Mouse (Mus musculus) lung, postnatal 0 days (tissue): ENCODE results near the gene Sh3d19. TPM values are rescaled to one million over a fixed set of nuclear protein-coding genes. Genes with fewer than 3 reads are reported as not detected.

Experiments
- ATAC-seq: fragments of 200-750 bp; cut with Nextera tagmentation; 2 replicates; pipeline ENCODE4 v1.8.0; 2017; ENCODE audit warnings: moderate library complexity
- DNase-seq: peaks from one replicate; pipeline ENCODE4 v3.0.0-alpha.2; 2016; ENCODE audit warnings: low spot score
- H3K27ac ChIP-seq: fragments of 300-500 bp; sonication (generic); 2 replicates; pipeline ENCODE4 v1.5.1; 2014; ENCODE audit warnings: antibody characterized with exemption, mild to moderate bottlenecking, low read length, mixed read lengths
- H3K27me3 ChIP-seq: fragments of 300-500 bp; sonication (generic); replicated peaks from 2 replicates; pipeline ENCODE4 v1.6.1; 2014; ENCODE audit warnings: low read length, mixed read lengths; ENCODE audit not compliant: insufficient read depth
- H3K36me3 ChIP-seq: fragments of 300-500 bp; sonication (generic); 2 replicates; pipeline ENCODE4 v1.6.1; 2014; ENCODE audit warnings: low read length, mixed read lengths; ENCODE audit not compliant: insufficient read depth
- H3K4me1 ChIP-seq: fragments of 300-500 bp; sonication (generic); 2 replicates; pipeline ENCODE4 v1.6.1; 2014; ENCODE audit warnings: antibody characterized with exemption, low read depth, low read length, mixed read lengths; ENCODE audit not compliant: insufficient read depth
- H3K4me2 ChIP-seq: fragments of 300-500 bp; sonication (generic); replicated peaks from 2 replicates; pipeline ENCODE4 v1.6.1; 2014; ENCODE audit warnings: low read depth, mild to moderate bottlenecking, low read length, moderate library complexity, mixed read lengths
- H3K4me3 ChIP-seq: fragments of 300-500 bp; sonication (generic); 2 replicates; pipeline ENCODE4 v1.5.1; 2014; ENCODE audit warnings: low read depth, low read length
- H3K9ac ChIP-seq: fragments of 300-500 bp; sonication (generic); replicated peaks from 2 replicates; pipeline ENCODE4 v1.6.1; 2014; ENCODE audit warnings: low read depth, mild to moderate bottlenecking
- H3K9me3 ChIP-seq: fragments of 300-500 bp; sonication (generic); 2 replicates; pipeline ENCODE4 v1.6.1; 2016; ENCODE audit warnings: low read length, mixed read lengths
- CTCF ChIP-seq: IDR thresholded peaks from 2 replicates; pipeline ENCODE4 v1.5.1; 2016; ENCODE audit warnings: antibody characterized with exemption, mild to moderate bottlenecking
- EP300 ChIP-seq: IDR thresholded peaks from 2 replicates; pipeline ENCODE4 v1.6.1; 2016; ENCODE audit warnings: antibody characterized with exemption, mild to moderate bottlenecking, control low read depth
- WGBS: fragments of 180-500 bp; shearing (Covaris S2); extraction: QIAGEN DNeasy Blood & Tissue Kit; methylation state at CpG from one replicate; pipeline ENCODE4 v1.1.7; 2014; 5-methylcytosine and 5-hydroxymethylcytosine counted together
- polyA plus RNA-seq: library from polyadenylated mRNA; unstranded; fragments of >200 nt; fragmentation: Nextera tagmentation; extraction: Ambion mirVana; gene quantifications from 2 replicates; pipeline ENCODE4 v1.2.1, GENCODE M21; 2015

Sh3d19 gene
- polyA plus RNA-seq, 1 experiment from 2014 or later, result 28.3 TPM

DNA sequence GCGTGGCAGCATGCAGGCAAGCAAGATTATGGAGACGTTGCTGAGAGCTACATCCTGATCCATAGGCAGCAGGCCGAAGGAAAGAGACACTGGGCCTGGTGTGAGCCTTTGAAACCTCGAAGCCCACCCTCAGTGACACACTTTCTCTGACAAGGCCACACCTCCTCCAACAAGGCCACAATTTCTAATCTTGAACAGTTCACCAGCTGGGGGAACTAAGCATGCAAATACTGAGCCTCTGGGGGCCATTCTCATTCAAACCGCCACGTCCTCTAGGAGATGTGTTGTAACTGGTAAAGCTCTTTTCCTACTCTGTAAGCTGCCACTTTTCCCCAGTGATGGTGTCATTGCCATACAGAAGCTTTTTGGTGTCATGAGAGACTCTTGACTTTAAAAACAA, 178.2 kb downstream of the Sh3d19 start:
- Histone ChIP-seq H3K4me1 (no peaks in the 10 kb centered on the region), H3K27ac (no peak overlapping the region), H3K9ac (no peak overlapping the region), H3K9me3 (no peaks in the 10 kb centered on the region), H3K36me3 (no peaks in the 10 kb centered on the region), H3K27me3 (no peaks in the 10 kb centered on the region), H3K4me3 (no peak overlapping the region), H3K4me2 (no peak overlapping the region)
- DNase-seq, result no peak
- WGBS, result 84% methylated on average over 6 of the region's 6 CpGs
- ATAC-seq, result no peak
- TF ChIP-seq CTCF (no peak), EP300 (no peak)

DNA sequence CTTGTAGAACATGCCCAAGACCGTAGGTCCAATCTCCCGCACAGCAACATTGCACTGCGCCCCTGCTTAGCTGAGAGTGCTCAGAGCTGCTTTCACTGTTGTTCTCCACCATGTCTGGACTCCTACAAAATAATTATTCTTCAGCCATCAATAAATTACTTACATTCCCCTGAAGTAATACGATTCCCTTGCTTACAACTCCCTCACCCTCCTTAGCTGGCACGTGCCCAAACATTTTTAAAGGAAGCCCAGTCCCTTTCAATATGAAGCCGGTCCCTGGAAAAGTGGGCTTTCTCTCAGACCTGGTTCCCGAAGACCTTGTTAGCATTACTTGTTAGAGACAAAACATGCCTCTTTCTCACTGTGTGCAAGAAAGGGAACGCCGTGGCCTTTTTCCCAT, 178.6 kb downstream of the Sh3d19 start:
- Histone ChIP-seq H3K9me3 (no peaks in the 10 kb centered on the region), H3K27ac (no peak overlapping the region), H3K27me3 (no peaks in the 10 kb centered on the region), H3K9ac (no peak overlapping the region), H3K4me2 (no peak overlapping the region), H3K4me3 (no peak overlapping the region), H3K4me1 (no peaks in the 10 kb centered on the region), H3K36me3 (no peaks in the 10 kb centered on the region)
- 72% methylated on average over 9 of the region's 9 CpGs for WGBS
- ATAC-seq, result no peak
- DNase-seq, result no peak
- no peak for TF ChIP-seq CTCF

DNA sequence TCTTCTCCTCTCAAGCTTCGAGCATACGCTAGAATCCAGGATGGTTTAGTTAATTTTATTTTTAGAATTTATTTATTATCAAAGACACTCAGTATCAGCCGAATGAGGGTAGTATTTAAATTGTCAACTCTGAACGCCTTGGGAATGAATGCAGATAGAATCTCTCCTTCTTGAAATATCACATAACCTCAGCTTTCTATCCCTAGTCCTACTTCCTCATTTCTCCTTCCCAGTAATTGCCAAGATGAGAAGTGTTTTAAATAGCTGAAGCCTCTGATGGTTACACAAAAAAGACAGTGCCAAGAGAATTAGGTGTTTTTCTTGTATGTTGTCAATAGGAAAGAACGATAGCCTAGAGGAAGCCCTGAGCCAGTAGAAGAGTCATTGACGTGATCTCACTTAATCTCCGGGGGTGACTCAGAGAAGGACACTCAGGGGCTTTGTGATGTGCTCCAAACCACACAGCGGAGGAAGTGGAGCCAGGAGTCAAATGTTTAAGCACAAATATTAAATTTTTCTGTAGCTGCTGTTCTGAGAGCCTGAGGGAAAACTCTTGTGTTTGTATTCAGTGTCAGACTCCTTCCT, 198.0 kb downstream of the Sh3d19 start:
- no peaks in the 10 kb centered on the region for H3K27me3 ChIP-seq
- H3K4me2 ChIP-seq, result no peak overlapping the region
- no peak overlapping the region for H3K9ac ChIP-seq
- no peaks in the 10 kb centered on the region for H3K4me1 ChIP-seq
- no peak overlapping the region for H3K27ac ChIP-seq
- 48% methylated on average over 8 of the region's 8 CpGs for WGBS
- TF ChIP-seq CTCF, result no peak
- TF ChIP-seq EP300, result no peak
- no peak overlapping the region for H3K4me3 ChIP-seq
- DNase-seq (peak; percentile 10), ATAC-seq (no peak)
- H3K36me3 ChIP-seq, result no peaks in the 10 kb centered on the region
- no peaks in the 10 kb centered on the region for H3K9me3 ChIP-seq

DNA sequence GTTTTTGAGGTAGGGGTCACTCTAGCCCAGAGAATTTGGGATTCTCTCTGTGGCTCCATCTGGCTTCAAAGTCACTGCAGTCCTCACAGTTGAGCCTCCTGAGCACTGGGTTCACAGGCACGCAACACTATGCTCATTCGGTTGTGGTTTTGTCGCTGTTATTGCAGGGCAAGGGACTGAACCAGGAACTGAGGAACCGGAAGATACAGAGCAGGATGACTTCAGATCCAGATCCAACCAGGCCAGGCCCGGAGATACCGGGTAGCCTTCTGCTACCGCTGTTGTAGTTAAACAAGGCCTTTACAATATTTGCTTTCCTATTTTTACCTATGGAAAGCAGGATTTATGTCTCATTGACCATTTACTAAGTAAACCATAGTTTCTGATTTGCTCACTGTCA, 208.8 kb downstream of the Sh3d19 start:
- no peak for TF ChIP-seq CTCF
- TF ChIP-seq EP300, result no peak
- H3K4me3 ChIP-seq, result no peak overlapping the region
- H3K9ac ChIP-seq, result no peak overlapping the region
- WGBS, result 81% methylated on average over 7 of the region's 7 CpGs
- H3K4me2 ChIP-seq, result no peak overlapping the region
- no peaks in the 10 kb centered on the region for H3K9me3 ChIP-seq
- no peaks in the 10 kb centered on the region for H3K36me3 ChIP-seq
- no peak overlapping the region for H3K27ac ChIP-seq
- no peaks in the 10 kb centered on the region for H3K27me3 ChIP-seq
- H3K4me1 ChIP-seq, result no peaks in the 10 kb centered on the region
- no peak for ATAC-seq
- DNase-seq, result no peak

Other genes starting within 250 kb of the Sh3d19 start
- 4.6 and 5.3 TPM in 2 replicates for gene Fam160a1, start 153.8 kb upstream of the Sh3d19 start, polyA plus RNA-seq
- gene Glt28d2, start 83.6 kb upstream of the Sh3d19 start, polyA plus RNA-seq, result 4.3 and 5.7 TPM in 2 replicates
- 8.9 and 13.4 TPM in 2 replicates for gene Gm37240, start 83.6 kb upstream of the Sh3d19 start, polyA plus RNA-seq
- gene Prss48, start 31.4 kb downstream of the Sh3d19 start, polyA plus RNA-seq, result not detected in 2 replicates
- gene Rps3a1, start 171.6 kb downstream of the Sh3d19 start, polyA plus RNA-seq, result 946 and 953 TPM in 2 replicates